Mouse (Mus musculus) embryonic fibroblast, embryonic 13.5 days (primary cell): ENCODE results near the gene Acadm. TPM values are rescaled to one million over a fixed set of nuclear protein-coding genes. Genes with fewer than 3 reads are reported as not detected.
A peak's percentile ranks its signal among the peaks of the same experiment; 100 is the strongest.

ENCODE experiments used
- H3K27ac ChIP-seq: 2 replicates; pipeline ENCODE4 v1.5.1; 2012; ENCODE audit warnings: low read length, control low read depth, inconsistent platforms; ENCODE audit not compliant: insufficient read depth
- H3K4me1 ChIP-seq: 2 replicates; pipeline ENCODE4 v1.6.1; 2011; ENCODE audit warnings: low read length; ENCODE audit not compliant: control insufficient read depth, insufficient read depth
- H3K4me3 ChIP-seq: 2 replicates; pipeline ENCODE4 v1.5.1; 2011; ENCODE audit warnings: mild to moderate bottlenecking, control low read depth, low read length; ENCODE audit not compliant: insufficient read depth
- CTCF ChIP-seq: IDR thresholded peaks from 2 replicates; pipeline ENCODE4 v1.5.1; 2011; ENCODE audit warnings: mild to moderate bottlenecking, control low read depth, low read length, moderate library complexity, borderline replicate concordance; ENCODE audit not compliant: insufficient read depth
- POLR2A ChIP-seq: IDR thresholded peaks from 2 replicates; pipeline ENCODE4 v1.6.1; 2011; ENCODE audit warnings: low read depth, mild to moderate bottlenecking, control low read depth, low read length, moderate library complexity
- polyA plus RNA-seq: library from polyadenylated mRNA; stranded (reverse); fragments of >200 nt; gene quantifications from 2 replicates; pipeline ENCODE4 v1.2.4, GENCODE M21; 2011; ENCODE audit warnings: low read depth; ENCODE audit not compliant: missing spikeins, insufficient read length

The Acadm gene
- polyA plus RNA-seq, 1 experiment: 54.6 TPM

DNA sequence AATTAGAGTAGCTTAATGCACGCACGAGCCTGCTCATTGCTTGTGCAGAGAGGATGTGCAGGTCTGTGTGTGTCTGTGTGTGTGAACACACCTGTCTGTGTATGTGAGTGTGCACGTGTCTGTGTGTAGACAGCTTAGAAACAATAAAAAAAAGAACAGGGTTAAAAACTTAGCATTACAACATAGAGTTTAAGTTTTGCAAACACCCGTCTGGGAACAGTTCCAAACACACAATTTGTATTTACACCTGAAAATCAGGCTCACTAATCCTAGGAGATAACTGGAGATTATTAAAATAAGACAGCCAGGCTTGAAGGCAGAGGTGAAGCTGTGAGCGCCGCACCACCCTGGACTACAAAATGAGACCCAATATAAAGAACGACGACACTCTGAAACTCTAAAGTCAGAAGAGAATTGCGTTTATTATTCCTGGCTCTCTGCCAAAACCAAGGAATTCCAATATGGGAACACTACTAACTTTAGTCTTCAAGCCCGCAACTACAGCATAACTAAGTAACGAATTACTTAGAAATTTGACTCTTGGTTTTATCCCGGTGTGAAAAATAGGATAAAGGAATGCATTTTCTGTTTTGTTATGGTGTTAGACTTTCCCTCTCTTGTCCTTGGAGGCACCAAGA lies 1.3 kb downstream of the Acadm start:
- Histone ChIP-seq H3K4me1 (peaks cover 5% of the 10 kb centered on the region; the same call in 1 of the 2 replicates), H3K27ac (peak overlapping the region; percentile 81), H3K4me3 (peak overlapping the region; percentile 79)
- TF ChIP-seq POLR2A: no peak
- TF ChIP-seq CTCF: no peak

GRCm38 (mm10) chr3:153941613-153942012 lies 2.8 kb downstream of the Acadm start:
- no peak for TF ChIP-seq CTCF
- no peak for TF ChIP-seq POLR2A
- peaks cover 5% of the 10 kb centered on the region; the same call in 1 of the 2 replicates for H3K4me1 ChIP-seq
- no peak overlapping the region for H3K27ac ChIP-seq
- no peak overlapping the region for H3K4me3 ChIP-seq

DNA sequence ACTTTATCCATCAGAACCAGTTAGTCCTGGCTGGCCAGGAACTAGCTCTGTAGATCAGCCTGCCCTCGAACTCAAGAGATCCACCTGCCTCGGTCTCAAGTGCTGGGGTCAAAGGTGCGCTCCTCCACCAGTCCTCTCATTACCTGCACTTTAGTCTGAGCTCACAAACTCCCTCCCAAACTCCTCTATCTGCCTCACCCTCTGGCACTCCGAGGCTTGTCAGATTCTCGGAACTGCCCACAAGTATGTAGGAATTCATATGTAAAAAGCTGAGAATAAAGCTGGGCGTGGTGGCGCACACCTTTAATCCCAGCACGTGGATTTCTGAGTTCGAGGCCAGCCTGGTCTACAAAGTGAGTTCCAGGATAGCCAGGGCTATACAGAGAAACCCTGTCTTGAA lies 3.9 kb downstream of the Acadm start:
- H3K4me3 ChIP-seq: no peak overlapping the region
- TF ChIP-seq CTCF (no peak), POLR2A (no peak)
- peaks cover 5% of the 10 kb centered on the region; the same call in 1 of the 2 replicates for H3K4me1 ChIP-seq
- no peak overlapping the region for H3K27ac ChIP-seq

DNA sequence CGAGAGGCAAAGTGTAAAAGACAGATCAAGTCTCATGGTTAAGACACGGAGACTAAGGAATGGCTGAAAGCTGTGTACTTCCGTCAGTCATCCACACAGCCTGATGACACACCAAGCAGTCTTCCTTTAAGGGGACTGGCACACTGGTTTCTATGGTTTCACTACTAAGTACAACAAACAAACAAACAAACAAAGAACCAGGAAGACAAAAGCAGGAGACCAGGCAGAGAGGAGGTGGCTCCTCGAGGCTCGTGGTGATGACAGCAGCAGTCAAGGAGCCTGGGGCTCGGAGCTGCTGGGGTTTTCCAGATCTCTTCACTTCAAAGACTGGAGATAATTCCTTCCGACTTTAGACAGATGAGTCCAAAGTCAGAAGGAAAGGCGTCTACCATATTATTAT lies 4.4 kb downstream of the Acadm start:
- H3K4me3 ChIP-seq: no peak overlapping the region
- H3K27ac ChIP-seq: no peak overlapping the region
- TF ChIP-seq POLR2A: no peak
- peaks cover 5% of the 10 kb centered on the region; the same call in 1 of the 2 replicates for H3K4me1 ChIP-seq

DNA sequence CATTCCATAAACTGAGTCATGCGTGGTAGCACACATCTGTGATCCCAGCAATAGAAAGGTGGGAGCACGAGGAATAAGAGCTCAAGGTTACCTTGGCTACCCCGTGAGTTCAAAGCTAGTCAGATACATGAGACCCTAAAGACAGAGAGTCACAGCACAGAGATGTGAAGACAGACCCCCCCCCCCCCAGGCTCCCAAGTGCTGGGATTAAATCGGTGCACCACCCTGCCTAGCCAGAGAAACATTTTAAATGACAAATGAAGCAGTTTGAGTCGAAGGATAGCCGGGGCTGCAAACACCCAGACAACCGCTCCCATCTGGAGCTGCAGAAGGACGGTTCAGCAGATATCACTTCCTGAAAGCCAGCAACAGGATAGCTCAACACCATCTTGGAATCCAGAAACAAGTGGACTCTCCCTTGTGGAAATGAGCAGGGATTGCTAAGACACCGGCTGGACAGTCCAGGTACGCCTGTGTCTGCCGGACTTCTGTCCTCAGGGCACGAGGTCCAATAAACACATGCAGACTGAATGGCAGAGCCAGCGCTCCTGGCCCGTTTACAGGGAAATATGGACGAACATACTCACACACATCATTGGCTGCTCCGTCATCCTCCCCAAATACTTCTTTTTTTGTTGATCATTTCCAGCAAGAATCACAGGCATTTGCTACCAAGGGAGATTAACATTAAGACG lies 7.2 kb downstream of the Acadm start:
- Histone ChIP-seq H3K4me3 (no peak overlapping the region), H3K27ac (no peak overlapping the region), H3K4me1 (no peaks in the 10 kb centered on the region)
- TF ChIP-seq POLR2A (no peak), CTCF (no peak)

GRCm38 (mm10) chr3:153935878-153936277 lies 8.6 kb downstream of the Acadm start:
- H3K4me3 ChIP-seq: no peak overlapping the region
- no peaks in the 10 kb centered on the region for H3K4me1 ChIP-seq
- TF ChIP-seq POLR2A: no peak
- TF ChIP-seq CTCF: no peak
- H3K27ac ChIP-seq: no peak overlapping the region

DNA sequence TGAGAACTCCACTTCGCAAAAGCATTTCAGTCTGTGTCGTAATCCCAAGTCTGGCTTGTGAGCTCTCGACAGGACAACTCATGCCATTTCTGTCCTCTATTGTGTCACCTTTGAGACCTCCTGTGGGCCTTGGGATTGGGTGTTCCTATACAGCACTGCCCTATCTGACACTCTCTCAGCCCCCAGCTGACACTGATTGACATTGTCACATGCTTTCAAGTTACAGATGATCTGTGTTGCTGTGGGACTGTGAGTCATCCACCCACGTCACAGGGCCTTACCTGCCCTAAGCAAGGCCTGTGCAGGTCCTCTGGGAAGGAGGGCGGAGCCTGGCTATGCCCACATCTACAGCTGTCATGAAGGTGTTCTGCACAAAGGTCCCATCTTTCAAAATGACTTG lies 12.0 kb downstream of the Acadm start:
- TF ChIP-seq POLR2A (no peak), CTCF (no peak)

DNA sequence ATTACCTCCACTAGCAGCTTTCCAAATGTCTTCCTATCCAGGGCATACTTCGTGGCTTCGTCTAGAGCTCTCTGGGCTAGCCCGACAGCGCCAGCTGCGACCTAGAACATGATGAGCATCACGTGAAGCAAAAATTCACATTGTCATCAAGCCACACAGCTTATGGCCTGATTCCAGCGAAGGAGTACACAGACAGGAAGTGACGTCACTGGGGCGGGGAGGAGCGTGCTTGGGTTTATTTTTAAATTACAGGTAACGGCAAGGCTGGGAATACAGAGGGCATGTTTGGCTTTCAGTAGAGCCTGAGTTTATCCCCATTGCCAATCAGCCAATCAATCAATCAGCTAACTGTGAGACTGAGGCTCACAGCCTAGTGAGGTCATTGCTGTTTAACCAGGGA lies 14.9 kb downstream of the Acadm start:
- no peak overlapping the region for H3K27ac ChIP-seq
- no peaks in the 10 kb centered on the region for H3K4me1 ChIP-seq
- H3K4me3 ChIP-seq: no peak overlapping the region
- TF ChIP-seq POLR2A: no peak
- no peak for TF ChIP-seq CTCF

More for the DNA sequence above, 12.0 kb downstream of the Acadm start:
- no peak overlapping the region for H3K27ac ChIP-seq
- H3K4me3 ChIP-seq: no peak overlapping the region
- no peaks in the 10 kb centered on the region for H3K4me1 ChIP-seq

DNA sequence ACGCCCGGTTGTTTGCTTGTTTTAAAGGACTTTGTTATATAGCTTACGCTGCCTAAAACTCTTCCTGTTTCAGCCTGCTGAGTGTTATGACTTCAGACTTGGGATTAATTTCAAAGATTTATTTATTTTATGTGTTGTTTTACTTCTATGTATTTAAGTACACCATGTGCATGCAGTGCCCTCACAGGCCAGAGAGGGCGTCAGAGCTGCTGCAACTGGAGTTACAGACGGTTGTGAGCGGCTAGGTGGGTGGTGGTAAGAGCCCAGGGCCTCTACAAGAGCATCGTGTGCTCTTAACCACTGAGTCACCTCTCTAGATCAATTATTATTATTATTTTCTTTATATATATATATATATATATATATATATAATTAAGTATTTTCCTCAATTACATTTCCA lies 18.1 kb downstream of the Acadm start:
- Histone ChIP-seq H3K4me3 (no peak overlapping the region), H3K4me1 (no peaks in the 10 kb centered on the region), H3K27ac (no peak overlapping the region)
- TF ChIP-seq POLR2A: no peak
- TF ChIP-seq CTCF: no peak

DNA sequence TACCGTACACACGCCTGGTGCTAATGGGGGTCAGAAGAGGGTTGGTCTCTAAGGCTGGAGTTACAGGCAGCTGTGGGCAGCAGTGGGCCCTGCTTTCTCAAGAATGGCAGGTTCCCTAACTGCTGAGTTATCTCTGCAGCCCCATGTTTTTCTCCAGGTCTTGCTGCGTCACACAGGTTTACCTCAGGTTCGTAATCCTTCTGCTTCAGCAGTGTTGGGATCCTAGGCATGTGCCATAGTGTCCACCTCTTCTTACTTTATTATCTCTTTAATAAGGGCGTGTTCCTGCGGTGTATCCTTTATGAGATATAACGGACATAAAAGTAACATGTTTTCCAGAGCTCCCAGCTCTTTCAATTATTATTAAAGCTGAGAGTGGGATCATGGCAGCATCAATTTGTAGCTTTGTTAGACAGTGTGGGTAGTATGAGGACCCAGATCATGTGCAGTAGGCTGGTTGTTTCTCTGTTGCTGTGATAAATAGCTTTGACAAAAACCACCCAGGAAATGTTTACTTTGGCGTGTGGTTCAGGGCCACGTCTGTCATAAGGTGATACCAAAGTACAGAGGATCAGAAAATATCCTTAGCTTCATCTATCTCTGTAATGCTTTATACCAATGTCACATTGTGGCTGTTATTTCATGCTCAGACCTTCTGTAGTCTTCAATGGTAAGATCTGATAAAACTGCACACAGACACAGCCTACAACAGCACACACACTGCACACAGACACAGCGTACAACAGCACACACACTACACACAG lies 23.1 kb downstream of the Acadm start:
- TF ChIP-seq CTCF (no peak), POLR2A (no peak)
- no peak overlapping the region for H3K27ac ChIP-seq
- H3K4me3 ChIP-seq: no peak overlapping the region
- H3K4me1 ChIP-seq: peaks cover 3% of the 10 kb centered on the region; the same call in 1 of the 2 replicates
